Mouse (Mus musculus) heart, postnatal 25 days (tissue): Measurements from ENCODE around the gene AL732309.1. TPM values are rescaled to one million over a fixed set of nuclear protein-coding genes. Genes with fewer than 3 reads are reported as not detected.
"Not testable (repeated sequence)": the region's sequence is repeated elsewhere in the genome, so short reads cannot be mapped to it uniquely, and the experiment has no call there.

Source experiments
- DNase-seq: peaks from one replicate; pipeline ENCODE4 v3.0.0; 2022; ENCODE audit warnings: low spot score
- intact Hi-C: fragments of 180-260 bp; cut with DNase I; formaldehyde crosslinking; loops from one replicate; pipeline ENCODE4 v1.15.1; 2025
- total RNA-seq, 2 experiments: library from RNA; stranded (reverse); gene quantifications; 2 replicates each; pipeline ENCODE4 v1.2.3; 2021

Gene AL732309.1
- total RNA-seq, 2 experiments from 2014 or later = 1.5 to 1.7 TPM

DNA sequence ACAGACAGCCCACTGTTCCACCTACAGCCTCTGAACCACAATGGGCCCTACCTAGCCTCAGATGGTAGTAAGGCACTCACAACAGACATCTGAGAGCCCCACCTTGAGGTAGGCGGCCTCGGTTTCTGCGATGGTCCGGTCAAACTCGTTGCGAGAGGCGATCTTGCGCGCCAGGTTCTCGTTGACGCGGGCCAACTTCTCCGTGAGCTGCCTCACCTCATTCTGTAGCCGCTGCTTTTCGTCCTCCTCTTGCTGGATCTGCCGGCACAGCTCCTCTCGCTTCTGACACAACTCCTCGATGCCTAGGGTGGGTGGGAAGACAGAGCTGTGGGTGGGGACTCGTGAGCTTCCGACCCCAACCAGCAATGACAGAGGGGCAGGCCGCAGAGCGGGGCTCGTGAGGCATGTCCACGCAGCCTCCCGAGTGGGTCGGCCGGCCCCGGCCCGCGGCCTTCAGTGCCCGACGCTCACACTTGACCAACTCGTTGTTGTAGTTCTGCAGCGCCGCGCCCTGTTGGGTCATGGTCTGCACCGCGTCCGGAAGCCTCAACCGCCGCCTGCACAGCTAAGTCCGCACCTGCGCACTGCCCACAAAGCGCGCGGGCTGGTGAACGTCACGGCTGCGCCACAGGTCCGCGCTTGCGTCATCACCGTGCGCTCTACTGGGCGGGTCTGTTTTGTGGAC is 25.3 kb upstream of the AL732309.1 start, which contains the start of the genes Ssna1 and Anapc2:
Gene Ssna1, minus strand, starts transcription at position 612 of the 685 bp plus-strand sequence.
Gene Anapc2, plus strand, starts transcription at position 652 of the 685 bp plus-strand sequence.
- DNase-seq = peak; percentile 93
- intact Hi-C loops = loop anchor here (5.0 kb wide), 1 partner anchor 60 kb away; the partner anchor contains the start of gene Man1b1

DNA sequence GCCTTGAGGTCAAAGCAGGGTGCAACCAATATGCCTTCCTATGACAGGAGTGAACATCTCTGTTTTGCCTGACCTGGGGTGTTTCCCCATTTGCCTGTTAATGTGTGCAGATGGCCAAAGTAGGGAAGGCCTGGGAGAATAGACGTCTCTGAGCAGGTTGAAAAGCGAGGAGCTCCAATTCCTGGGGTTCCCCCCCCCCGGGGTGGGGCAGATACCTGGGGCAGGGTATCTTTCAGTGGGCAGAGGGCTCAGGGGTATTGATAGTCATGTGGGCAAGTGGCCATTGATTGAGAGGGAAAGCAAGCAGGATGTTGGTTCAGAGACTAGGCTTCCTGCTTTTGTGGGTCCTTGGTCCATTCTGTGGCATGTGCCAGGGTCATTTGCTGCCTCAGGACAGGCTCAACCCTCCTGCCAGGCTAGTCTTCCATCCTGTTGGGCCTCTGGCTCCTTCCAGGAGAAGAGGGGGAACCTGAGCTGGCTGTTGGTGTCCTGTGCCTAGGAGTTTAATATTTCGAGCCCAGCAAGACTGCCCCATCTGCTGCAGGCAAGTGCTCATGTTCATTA is 21.2 kb upstream of the AL732309.1 start:
- no peak for DNase-seq
- intact Hi-C loops = no loop called here

DNA sequence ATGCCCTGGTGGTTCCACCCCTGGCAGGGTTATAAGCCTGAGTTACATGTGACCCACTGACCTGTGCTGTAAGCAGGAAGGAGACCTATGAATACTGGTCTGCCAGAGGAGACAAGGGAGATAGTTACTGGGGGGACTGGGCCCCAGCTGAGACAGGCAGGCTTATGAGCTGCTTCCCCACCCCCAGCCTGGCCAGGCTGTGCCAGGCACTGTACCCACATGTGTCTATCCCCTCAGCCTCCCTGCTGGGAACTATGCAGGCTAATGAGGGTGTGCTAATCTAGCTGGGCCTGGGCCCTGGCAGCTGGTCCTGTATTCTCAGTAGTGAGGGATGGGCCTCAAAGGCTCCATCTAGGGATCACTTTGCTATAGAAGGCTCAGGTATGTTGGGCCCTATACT is 20.6 kb upstream of the AL732309.1 start:
- no peak for DNase-seq
- intact Hi-C loops = no loop called here

DNA sequence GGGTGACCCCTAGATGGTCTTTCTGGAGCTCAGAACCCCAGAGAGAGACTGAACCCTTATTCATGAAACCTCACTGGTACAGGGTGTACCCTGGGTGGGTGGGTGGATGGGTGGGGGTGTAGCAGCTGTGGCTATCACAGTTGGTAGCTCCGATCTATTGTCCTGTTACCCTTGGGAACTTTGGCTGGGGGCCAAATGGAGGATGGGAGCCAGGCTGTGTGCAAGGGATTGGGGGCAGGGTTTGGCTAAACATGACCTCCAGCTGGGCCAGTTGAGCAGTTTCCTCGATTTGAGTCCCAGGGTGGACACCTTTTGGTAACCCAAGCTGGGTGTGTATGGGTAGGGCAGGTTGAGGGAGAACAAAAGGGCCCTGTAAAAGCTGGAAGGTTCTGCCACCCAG is 20.1 kb upstream of the AL732309.1 start:
- intact Hi-C loops = no loop called here
- peak; percentile 31 for DNase-seq

DNA sequence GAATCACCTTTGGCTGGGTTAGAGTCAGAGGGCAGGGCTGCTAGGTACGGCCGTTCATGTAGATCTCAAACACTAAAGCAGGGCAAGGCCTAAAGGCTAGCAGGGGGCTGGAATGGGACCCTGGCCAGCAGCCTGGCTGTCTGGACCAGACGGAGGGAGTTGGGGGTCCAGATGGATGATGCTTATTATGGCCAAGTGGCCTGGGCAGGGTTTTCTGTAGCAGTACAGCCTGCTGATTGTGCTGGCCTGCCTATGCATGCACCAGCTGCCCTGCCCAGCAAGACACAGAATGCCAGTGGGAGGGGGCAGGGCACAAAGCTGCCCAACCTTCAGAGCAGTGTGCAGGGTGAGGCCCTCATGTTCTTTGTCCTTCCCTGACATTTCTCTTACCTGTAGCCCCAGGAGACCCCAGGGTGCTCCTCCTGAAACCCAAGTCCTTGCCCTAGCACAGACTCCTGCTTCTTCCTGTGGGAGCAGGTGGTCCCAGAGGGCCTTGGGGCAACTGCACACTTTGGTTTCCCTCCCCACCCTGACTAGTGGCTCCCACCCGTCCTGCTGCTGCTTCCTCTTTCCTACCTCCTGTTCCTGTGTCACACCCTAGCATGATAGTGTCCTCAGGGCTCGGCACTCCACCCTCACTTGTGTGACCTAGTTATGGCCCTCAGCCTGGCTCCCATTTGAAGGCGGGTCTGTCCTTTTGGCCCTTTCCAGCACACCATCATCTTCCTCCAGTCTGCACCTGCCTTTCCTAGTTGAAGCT is 19.4 kb upstream of the AL732309.1 start:
- peak; percentile 31 for DNase-seq
- intact Hi-C loops = no loop called here

DNA sequence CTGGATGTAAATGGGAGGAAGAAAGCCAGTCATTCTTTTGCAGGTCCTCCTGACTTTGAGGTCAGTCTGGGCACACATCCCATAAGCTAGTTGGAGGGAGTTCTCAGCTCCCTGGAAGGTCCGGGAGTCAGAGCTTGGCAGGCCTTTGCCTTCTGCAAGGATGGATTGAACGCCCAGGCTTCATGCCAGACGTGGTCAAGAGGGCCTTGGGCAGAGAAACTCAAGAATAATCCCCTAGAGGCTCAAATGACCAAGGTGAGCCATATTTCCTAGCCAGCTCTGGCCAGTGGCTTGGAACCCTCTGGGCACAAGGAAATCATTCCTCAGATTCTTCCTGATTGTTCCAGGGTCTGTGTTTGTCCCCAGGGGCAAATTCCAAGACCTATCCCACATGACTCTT is 18.2 kb upstream of the AL732309.1 start:
- intact Hi-C loops = no loop called here
- no peak for DNase-seq

DNA sequence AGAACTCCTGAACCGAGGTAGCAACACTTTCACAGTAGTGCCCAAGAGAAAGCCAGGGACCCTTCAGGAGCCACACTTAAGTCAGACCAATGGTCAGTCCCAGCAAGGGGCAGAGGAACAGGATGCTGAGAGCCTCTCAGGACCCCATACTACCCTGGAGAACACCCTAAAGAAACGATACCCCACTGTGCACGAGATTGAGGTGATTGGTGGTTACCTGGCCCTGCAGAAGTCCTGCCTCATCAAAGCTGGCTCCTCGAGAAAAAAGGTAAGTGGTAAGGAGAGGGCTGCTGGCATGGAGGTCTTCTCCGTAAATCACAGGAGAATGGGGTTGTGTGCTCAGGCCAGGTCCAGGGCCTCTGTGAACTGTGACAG is 17.6 kb upstream of the AL732309.1 start:
- intact Hi-C loops = no loop called here
- DNase-seq = no peak

DNA sequence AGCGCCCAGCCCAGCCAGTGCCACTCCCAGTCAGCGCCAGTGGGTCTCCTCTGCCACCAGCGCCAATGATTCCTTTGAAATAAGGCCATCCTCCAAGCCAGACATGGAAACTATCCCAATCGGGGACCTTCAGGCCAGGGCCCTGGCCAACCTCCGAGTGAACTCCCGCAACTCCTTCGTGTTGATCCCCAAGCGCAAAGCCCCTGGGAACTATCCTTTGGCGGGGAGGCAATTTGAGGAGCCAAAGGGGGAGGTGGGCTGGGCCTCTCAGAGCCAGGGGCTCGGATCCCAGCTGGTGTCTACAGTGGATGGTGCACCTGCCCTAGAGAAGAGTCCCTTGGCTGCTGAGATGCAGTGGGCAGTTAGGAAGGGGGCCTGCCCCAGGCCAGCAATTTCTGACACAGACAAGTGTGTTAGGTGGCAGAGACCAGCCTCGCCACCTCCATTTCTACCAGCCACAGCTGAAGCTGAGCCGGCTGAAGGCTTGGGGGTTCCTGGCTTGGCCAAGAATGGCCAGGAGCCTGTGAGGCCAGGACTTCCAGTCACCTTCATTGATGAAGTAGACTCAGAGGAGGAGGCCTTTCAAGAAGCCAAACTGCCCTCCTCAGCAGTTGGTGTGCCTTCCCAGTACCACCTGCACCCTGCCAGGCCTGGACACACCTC is 17.1 kb upstream of the AL732309.1 start:
- intact Hi-C loops = no loop called here
- DNase-seq = no peak

DNA sequence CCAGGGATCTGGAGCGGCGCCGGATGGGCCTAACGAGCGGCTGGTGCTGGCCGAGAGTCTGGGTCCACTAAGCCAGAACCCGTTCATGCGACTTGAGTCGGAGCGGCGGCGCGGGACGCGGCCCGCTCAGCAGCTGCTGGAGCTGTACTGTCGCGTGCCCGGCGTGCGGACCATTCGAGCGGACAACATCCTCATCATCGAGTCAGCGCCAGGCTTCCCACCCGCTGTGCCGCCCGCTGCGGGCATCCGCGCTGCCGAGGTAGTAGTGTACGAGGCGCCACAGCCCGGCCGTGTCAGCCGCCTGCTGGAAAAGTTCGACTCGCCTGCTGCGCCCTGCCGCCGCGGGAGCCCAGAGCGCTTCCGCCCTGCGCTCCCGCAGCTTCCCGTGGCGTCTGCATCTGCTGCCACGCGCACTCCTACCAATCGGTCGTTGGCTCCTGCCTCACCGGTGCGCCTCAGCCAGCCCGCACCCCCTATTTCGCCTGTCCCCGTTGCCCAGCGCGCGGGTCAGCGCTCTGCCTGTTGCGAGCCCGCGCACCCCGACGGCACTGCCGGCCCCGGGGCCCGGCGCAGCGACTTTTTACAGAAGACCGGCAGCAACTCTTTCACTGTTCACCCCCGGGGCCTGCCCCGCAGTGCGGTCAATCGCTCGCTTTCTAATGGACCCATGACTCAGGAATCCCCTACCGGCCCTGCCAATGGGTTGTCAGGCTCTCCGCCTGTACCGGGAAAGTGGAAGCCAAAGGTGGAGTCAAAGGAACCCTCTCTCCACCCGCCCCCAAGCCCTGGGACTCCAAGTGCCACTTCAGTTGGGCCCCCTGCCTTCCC is 16.3 kb upstream of the AL732309.1 start:
- no peak for DNase-seq
- intact Hi-C loops = no loop called here

DNA sequence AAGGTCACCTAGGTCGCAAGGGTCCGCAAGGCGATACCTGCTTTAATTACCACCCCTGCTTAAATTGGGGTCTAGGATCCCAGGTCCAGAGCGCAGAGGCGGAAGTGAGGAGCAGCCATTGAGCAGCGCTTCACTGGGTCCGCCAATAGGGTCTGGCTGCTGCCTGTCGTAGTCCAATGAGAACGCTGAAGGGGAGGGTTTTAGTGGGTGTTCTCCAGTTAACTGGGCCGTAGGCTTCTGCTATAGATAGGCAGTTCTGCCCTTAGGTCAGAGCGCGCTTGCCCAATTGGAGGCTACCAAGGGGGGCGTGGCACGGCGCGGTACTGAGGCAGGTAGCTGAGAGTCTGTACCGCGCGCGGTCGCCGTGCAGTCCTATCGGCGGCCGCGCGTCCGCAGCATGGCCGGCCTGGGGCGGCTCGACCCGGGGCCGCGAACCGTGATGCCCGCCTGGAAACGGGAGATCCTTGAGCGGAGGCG is 15.7 kb upstream of the AL732309.1 start, which contains the start of gene Tprn:
Gene Tprn, plus strand, starts transcription at position 328 of the 477 bp plus-strand sequence.
- intact Hi-C loops = no loop called here
- DNase-seq = peak; percentile 92

DNA sequence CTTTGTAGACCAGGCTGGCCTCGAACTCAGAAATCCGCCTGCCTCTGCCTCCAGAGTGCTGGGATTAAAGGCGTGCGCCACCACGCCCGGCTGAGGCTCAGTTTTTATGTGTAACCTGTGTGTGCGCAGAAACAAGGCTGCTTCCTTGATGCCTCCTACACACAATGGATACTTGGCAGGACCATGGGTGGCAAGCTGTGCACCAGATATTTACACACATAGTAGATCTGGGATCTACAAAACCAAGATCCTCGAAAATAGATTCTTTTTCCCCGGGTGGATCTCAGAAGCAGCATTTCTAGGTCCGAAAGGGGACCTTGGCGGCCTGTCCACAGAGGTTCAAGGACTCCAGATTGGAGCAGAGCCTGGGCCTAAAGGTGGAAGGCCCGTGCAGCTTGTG is 15.2 kb upstream of the AL732309.1 start:
- intact Hi-C loops = no loop called here
- DNase-seq = no peak

DNA sequence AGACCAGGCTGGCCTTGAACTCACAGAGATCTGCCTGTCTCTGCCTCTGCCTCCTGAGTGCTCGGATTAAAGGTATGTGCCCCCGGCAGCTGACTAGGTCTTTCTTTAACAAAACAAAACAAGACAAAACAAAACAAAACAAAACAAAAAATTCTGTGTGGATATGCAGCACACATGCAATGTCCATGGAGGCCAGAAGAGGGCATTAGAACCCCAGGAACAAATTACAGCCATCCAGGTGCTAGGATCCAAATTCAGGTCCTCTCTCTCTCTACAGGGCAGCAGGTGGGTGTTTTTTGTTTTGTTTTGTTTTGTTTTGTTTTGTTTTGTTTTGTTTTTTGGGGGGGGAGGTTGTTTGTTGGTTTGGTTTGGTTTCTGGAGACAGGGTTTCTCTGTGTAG is 12.2 kb upstream of the AL732309.1 start:
- DNase-seq = no peak
- intact Hi-C loops = loop anchor here (5.0 kb wide), 1 partner anchor 73 kb away; the partner anchor contains the start of gene Man1b1

DNA sequence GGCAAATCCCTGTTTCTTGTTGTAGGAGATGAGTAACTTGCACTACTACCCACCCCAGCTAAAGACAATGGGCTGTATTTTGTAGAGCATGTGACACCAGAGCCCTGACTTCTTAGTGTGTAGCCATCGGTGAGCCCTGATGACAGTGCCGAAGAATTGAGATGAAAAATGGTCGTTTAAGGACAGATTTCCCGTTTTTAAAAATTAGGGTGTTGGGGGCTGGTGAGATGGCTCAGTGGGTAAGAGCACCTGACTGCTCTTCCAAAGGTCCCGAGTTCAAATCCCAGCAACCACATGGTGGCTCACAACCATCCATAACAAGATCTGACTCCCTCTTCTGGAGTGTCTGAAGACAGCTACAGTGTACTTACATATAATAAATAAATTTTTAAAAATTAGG is 10.6 kb upstream of the AL732309.1 start:
- DNase-seq = not testable (repeated sequence)
- intact Hi-C loops = loop anchor here (5.0 kb wide), 1 partner anchor 75 kb away; the partner anchor contains the start of gene Man1b1

DNA sequence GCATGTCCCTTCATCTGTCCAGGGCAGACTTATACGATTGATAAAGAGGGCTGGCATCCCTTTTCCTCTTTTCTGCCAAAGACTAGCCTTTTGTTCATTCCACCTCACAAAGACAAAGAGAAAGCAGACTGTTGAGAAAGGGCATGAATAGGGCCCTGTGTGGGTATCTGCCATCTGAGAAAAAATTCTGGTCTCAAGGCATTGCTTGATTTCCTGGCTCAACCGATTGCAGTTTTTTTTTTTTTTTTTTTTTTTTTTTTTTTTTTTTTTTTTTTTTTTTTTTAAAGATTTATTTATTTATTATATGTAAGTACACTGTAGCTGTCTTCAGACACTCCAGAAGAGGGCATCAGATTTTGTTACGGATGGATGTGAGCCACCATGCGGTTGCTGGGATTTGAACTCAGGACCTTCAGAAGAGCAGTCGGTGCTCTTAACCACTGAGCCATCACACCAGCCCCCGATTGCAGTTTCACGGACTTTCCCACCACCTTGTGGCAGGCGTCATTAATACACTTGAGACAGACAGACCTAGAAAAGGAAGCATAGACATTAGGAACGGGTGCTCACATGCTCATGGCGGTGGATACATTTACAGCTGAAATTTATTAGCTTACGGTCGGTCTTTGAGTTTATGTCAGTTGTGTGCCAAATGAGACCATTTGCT is 9.9 kb upstream of the AL732309.1 start:
- DNase-seq = not testable (repeated sequence)
- intact Hi-C loops = loop anchor here (5.0 kb wide), 1 partner anchor 76 kb away; the partner anchor contains the start of gene Man1b1

DNA sequence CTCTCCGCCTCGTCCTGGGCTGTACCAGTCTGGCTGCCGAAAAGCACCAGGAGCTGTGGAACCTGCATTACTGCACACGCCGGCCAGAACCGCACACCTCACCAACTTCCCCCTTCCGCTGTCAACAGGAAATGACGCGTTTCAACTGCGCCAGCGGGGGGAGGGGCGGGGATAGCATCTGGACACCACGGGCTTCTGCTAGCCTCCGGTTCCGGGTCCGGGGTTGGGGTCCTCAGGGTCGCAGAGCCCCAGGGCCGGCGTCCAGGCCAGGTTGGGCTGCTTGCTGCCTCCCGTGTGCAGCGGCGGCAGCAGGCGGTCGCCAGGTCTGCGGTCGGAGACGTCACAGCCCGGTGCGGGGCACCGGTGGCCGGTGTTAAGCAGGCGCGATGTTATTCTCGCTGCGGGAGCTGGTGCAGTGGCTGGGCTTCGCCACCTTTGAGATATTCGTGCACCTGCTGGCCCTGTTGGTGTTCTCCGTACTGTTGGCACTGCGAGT is 8.7 kb upstream of the AL732309.1 start, which contains the start of gene Tmem203:
Gene Tmem203, plus strand, starts transcription at position 156 of the 496 bp plus-strand sequence.
- intact Hi-C loops = loop anchor here (2.0 to 5.0 kb wide), 2 partner anchors 63 to 77 kb away; partner anchors contain the start of gene Man1b1
- DNase-seq = peak; percentile 68

DNA sequence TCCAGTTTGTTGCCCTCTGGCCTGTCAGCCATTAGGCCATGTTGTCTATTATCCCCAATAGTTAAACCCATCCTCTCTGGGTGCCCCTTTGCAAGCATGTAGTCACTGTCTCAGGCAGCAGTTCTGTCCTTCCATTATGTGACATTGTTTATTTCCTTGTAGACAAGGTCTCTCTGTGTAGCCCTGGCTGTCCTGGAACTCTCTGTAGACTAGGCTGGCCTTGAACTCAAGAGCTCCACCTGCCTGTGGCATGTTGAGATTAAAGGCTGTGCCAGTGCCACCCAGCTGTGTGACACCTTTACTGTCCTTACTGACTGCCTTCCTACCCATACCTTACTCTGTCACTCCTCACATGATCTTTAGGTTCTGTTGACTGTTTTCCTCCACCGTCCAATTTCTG is 5.7 kb upstream of the AL732309.1 start:
- DNase-seq = no peak
- intact Hi-C loops = loop anchor here (2.0 to 5.0 kb wide), 2 partner anchors 24 to 125 kb away; no protein-coding TSS in a partner anchor

DNA sequence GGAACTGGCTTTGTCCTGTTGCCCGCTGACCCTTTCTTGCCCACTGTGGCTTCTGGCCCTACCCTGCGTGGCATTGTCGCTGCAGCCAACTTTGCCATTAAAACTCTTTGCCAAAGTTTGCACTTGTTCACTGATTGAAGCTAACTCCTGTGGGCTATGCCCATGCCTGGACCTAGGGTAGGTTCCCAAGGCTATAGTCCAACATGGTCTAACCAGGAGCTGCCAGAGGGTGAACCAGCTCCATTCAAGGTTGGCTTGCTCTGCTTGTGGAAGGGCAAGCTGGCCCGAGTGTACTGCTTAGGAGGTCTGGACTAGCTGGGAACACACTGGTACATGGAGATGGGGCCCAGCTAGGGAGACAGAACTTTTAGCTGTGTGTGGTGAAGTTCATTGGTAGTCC is 2.5 kb downstream of the AL732309.1 start:
- intact Hi-C loops = no loop called here
- no peak for DNase-seq

DNA sequence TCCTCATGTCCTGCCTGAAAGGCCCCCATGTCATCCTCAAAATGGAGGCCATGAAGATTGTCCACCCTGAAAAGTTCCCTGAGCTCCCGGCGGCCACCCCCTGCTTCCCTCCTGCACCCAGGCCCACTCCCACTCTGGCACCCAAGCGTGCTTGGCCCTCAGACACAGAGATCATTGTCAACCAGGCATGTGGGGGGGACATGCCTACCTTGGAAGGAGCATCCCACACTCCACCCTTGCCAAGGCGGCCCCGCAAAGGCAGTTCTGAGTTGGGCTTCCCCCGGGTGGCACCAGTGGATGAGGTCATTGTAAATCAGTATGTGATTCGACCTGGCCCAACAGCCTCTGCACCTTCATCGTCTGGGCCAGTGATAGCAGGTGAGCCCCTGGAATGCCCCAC is 3.3 kb downstream of the AL732309.1 start:
- no peak for DNase-seq
- intact Hi-C loops = no loop called here
